Mouse (Mus musculus) kidney, adult 2 months (tissue): Measurements from ENCODE around the gene Parp1.
"Not testable (repeated sequence)": the region's sequence is repeated elsewhere in the genome, so short reads cannot be mapped to it uniquely, and the experiment has no call there.

ENCODE experiments used
- CTCF ChIP-seq: fragments of 200-500 bp; conservative IDR thresholded peaks from 2 replicates; pipeline ENCODE4 v1.5.1; 2011; ENCODE audit warnings: low read depth, mild to moderate bottlenecking, control low read depth, low read length, moderate library complexity, mixed read lengths; ENCODE audit not compliant: insufficient read depth, insufficient read length
- POLR2A ChIP-seq: fragments of 200-500 bp; IDR thresholded peaks from one replicate; pipeline ENCODE4 v1.6.1; 2011; ENCODE audit warnings: low read depth, low read length, control low read depth

DNA sequence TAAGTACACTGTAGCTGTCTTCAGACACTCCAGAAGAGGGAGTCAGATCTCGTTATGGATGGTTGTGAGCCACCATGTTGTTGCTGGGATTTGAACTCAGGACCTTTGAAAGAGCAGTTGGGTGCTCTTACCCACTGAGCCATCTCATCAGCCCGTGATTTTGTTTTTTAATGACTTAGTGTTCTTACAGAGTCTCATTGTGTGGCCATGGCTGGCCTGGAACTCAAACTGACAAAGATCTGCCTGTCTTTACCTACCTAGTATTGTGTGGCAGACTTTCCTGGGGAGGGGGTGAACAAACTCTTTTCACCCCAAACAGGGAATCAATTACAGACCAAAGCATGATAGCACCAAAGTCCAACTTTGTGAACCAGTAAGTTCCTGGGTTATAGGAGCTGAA is 69.1 kb downstream of the Parp1 start:
- TF ChIP-seq CTCF, POLR2A: not testable (repeated sequence)
